Mouse (Mus musculus) spleen, adult 2 months (tissue): ENCODE results near the gene Erlin1. TPM values are rescaled to one million over a fixed set of nuclear protein-coding genes. Genes with fewer than 3 reads are reported as not detected.

ENCODE experiments used
- DNase-seq, 2 experiments: peaks; one replicate each; pipeline versions ENCODE4 v3.0.0 to v3.0.0-alpha.2; 2012 to 2021; ENCODE audit warnings: low spot score in 2 of 2, low read depth in 1 of 2
- H3K27ac ChIP-seq: fragments of 200-500 bp; 2 replicates; pipeline ENCODE4 v1.5.1; 2012; ENCODE audit warnings: low read length, inconsistent platforms; ENCODE audit not compliant: insufficient read depth
- H3K27me3 ChIP-seq: fragments of 200-500 bp; 2 replicates; pipeline ENCODE4 v1.6.1; 2012; ENCODE audit warnings: mild to moderate bottlenecking, moderate library complexity, low read length, inconsistent platforms; ENCODE audit not compliant: control insufficient read depth, insufficient read depth
- H3K36me3 ChIP-seq: fragments of 200-500 bp; 2 replicates; pipeline ENCODE4 v1.6.1; 2012; ENCODE audit warnings: mild to moderate bottlenecking, low read length, inconsistent platforms; ENCODE audit not compliant: control insufficient read depth, insufficient read depth
- H3K4me1 ChIP-seq: fragments of 200-500 bp; 2 replicates; pipeline ENCODE4 v1.6.1; 2011; ENCODE audit warnings: inconsistent platforms; ENCODE audit not compliant: control insufficient read depth, insufficient read depth, insufficient read length
- H3K4me3 ChIP-seq: fragments of 200-500 bp; 2 replicates; pipeline ENCODE4 v1.5.1; 2011; ENCODE audit warnings: mild to moderate bottlenecking, inconsistent platforms; ENCODE audit not compliant: insufficient read depth, insufficient read length; ENCODE audit errors: extremely low read depth
- CTCF ChIP-seq: fragments of 200-500 bp; IDR thresholded peaks from 2 replicates; pipeline ENCODE4 v1.5.1; 2011; ENCODE audit warnings: mild to moderate bottlenecking, inconsistent platforms; ENCODE audit not compliant: insufficient read depth, insufficient read length, insufficient replicate concordance; ENCODE audit errors: extremely low read depth
- POLR2A ChIP-seq: fragments of 200-500 bp; IDR thresholded peaks from 2 replicates; pipeline ENCODE4 v1.6.1; 2011; ENCODE audit warnings: low read depth, low read length, inconsistent platforms
- WGBS: fragments of 180-500 bp; shearing (Covaris S2); methylation state at CpG from one replicate; pipeline ENCODE4 v1.1.7; 2018; 5-methylcytosine and 5-hydroxymethylcytosine counted together
- polyA plus RNA-seq: library from polyadenylated mRNA; depleted of rRNA; stranded (reverse); fragments of >200 nt; gene quantifications from 2 replicates; pipeline ENCODE4 v1.2.3, GENCODE M21; 2012

The Erlin1 gene
- polyA plus RNA-seq, 1 experiment, result 4.5 TPM

DNA sequence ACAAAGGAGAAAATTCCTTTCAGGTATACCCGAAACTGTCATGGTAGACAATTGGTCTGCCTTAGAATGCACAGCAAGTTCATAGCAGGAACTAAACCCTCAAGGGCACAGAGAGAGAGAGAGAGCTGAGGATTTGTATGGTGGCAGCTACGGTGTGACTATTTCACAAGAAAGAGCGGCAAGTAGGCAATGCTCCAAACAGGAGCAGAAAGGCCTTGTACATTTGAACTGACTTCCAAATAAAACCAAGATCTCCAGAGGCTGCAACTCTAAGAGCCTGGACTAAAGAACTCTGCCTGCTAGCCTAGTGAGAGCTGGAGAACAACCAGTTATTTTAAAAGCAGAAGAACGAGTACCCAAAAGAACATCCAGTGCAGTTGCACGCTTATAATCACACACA is 27.5 kb downstream of the Erlin1 start:
- no peak for DNase-seq
- H3K4me3 ChIP-seq, result no peak overlapping the region
- H3K4me1 ChIP-seq, result no peaks in the 10 kb centered on the region
- WGBS, result 96% methylated on average over 5 of the region's 5 CpGs
- peaks cover 17% of the 10 kb centered on the region for H3K36me3 ChIP-seq
- no peaks in the 10 kb centered on the region for H3K27me3 ChIP-seq
- no peak overlapping the region for H3K27ac ChIP-seq
- no peak for TF ChIP-seq CTCF
- no peak for TF ChIP-seq POLR2A

GRCm38 (mm10) chr19:44033396-44033795 is 36.2 kb downstream of the Erlin1 start:
- Histone ChIP-seq H3K4me1 (no peaks in the 10 kb centered on the region), H3K4me3 (no peak overlapping the region), H3K27ac (no peak overlapping the region), H3K36me3 (peaks cover 10% of the 10 kb centered on the region), H3K27me3 (no peaks in the 10 kb centered on the region)
- 93% methylated on average over 5 of the region's 5 CpGs for whole genome bisulfite sequencing
- TF ChIP-seq POLR2A (no peak), CTCF (no peak)
- DNase-seq, result no peak

DNA sequence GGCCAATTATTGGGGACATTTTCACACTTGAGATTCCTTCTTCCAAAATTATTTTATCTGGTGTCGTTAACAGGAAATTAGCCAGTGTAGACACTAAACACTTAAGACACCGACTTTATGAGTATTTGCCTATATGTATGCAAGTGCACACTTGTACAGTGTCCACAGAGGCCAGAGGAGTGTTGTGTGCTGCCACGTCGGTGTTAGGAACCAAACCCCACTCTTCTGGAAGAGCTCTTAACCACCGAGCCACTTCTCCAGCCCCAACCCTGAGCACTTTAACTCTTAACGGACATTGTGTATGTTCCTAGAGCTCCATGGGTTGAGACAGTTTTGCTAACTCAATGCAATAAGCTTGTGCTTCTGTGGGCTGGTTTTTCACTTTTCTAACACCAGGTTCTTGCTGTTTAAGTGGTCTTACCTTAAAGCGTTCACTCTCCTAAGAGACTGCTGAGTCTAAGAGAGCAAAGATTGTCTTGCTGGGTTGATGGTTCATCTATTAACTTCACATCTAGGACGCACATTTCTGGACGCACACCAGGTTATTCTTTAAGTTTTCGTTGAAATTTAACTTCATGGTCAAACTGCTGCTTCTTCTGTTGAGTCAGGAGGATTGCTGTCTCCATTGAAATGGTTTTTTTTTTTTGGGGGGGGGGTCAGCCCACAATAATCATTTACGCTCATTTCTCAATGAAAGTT is 37.4 kb downstream of the Erlin1 start:
- H3K27ac ChIP-seq, result no peak overlapping the region
- no peaks in the 10 kb centered on the region for H3K4me1 ChIP-seq
- peaks cover 6% of the 10 kb centered on the region for H3K36me3 ChIP-seq
- DNase-seq, result no peak
- no peak overlapping the region for H3K4me3 ChIP-seq
- TF ChIP-seq POLR2A (no peak), CTCF (no peak)
- 89% methylated on average over 11 of the region's 11 CpGs for WGBS
- no peaks in the 10 kb centered on the region for H3K27me3 ChIP-seq

- Histone ChIP-seq H3K4me3 (no peak overlapping the region), H3K27me3 (no peaks in the 10 kb centered on the region), H3K4me1 (no peaks in the 10 kb centered on the region), H3K27ac (no peak overlapping the region), H3K36me3 (no peaks in the 10 kb centered on the region; the same call in 1 of the 2 replicates)
- DNase-seq, result no peak
- TF ChIP-seq CTCF (no peak), POLR2A (no peak)
- 93% methylated on average over 5 of the region's 5 CpGs for WGBS
Measured at GRCm38 (mm10) chr19:44030024-44030423, 39.6 kb downstream of the Erlin1 start.

DNA sequence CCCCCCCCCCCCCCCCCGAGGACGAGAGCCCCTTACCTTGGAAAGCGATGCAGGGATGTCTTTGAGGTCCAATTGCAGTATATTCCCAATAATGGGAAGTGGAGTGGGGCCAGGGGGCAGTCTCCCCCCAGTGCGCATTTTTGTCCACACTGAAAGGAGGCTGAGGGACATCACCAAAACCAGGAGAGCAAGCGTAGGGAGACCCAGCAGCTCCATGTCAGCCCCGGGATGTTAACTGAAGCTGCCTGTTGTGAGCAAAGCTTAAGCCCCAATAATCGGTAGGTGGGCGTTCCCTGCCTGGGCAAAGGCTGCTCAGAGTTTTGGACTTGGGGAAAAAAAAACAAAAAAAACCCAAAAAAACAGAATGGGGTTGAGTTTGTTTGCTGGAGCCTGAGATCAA is 40.6 kb downstream of the Erlin1 start, which contains the start of gene Cyp2c23:
Gene Cyp2c23 (minus strand): TSS at position 237 of the 400 bp plus-strand sequence.
- 91% methylated on average over 8 of the region's 8 CpGs for WGBS
- DNase-seq, result no peak

DNA sequence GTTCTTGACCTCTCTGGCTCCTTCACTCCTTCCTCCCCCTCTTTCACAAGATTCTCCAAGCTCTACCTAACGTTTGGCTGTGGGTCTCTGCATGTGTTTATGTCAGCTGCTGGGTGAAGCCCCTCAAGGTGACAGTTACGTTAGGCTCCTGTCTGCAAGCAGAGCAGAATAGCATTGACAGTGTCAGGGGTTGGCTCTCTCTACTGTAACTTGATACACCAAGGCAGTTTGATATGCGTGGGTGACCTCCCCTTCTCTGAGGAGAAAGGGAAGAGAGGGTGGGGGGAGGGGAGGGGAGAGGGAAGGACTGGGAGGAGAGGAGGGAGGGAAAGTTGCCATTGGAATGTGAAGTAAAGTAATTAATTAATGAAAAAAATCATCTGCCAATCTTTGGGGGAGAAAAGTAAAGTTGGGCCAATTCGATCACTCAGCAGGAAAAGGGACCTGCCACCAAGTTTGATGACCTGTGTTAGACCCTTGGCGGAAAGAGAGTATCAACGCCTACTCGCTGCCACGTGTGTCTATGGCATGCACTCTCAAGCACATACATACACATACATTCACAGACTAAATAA is 42.5 kb downstream of the Erlin1 start:
- H3K4me1 ChIP-seq, result no peaks in the 10 kb centered on the region
- WGBS, result 86% methylated on average over 8 of the region's 8 CpGs
- no peaks in the 10 kb centered on the region for H3K27me3 ChIP-seq
- no peak for DNase-seq
- no peak overlapping the region for H3K4me3 ChIP-seq
- TF ChIP-seq CTCF (no peak), POLR2A (no peak)
- H3K27ac ChIP-seq, result no peak overlapping the region
- H3K36me3 ChIP-seq, result no peaks in the 10 kb centered on the region

More for the DNA sequence above, 40.6 kb downstream of the Erlin1 start, which contains the start of gene Cyp2c23:
- H3K36me3 ChIP-seq, result no peaks in the 10 kb centered on the region
- no peak for TF ChIP-seq POLR2A
- no peak for TF ChIP-seq CTCF
- H3K4me3 ChIP-seq, result no peak within 1 kb of the TSS
- no peaks in the 10 kb centered on the region for H3K4me1 ChIP-seq
- H3K27me3 ChIP-seq, result no peaks in the 10 kb centered on the region
- no peak within 1 kb of the TSS for H3K27ac ChIP-seq

DNA sequence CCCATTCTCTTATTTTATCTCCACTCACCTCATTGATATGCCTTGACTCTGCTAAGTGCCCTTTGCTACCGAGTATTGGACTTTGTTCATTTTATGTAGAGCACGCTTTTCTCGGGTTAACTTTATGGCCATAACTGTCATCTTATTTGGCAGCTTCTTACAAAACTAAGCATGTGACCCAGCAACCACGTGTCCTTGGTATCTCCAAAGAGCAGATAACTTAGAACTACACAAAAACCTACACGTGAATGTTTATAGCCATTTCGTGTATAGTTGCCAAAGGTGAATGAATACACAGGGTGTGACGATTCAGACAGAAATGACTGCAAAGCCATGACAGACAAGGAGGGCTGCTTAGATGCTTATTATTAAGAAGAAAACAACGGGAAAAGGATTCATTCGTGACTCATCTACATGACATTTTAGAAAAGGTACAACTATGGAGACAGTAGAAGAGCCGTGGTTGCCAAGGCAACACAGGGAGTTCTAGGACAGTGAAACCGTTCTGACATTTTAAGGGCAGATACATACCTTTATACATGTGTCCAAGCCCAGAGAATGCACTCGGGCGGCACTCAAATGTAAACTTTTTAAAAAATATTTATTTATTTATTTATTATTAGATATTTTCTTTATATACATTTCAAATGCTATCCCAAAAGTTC is 44.5 kb downstream of the Erlin1 start:
- TF ChIP-seq CTCF (no peak), POLR2A (no peak)
- Histone ChIP-seq H3K4me1 (no peaks in the 10 kb centered on the region), H3K27me3 (no peaks in the 10 kb centered on the region), H3K4me3 (no peak overlapping the region), H3K36me3 (no peaks in the 10 kb centered on the region), H3K27ac (no peak overlapping the region)
- WGBS, result 87% methylated on average over 13 of the region's 13 CpGs
- no peak for DNase-seq
